Mouse (Mus musculus): ENCODE measurements around the gene Hs2st1.

Gene Hs2st1

DNA sequence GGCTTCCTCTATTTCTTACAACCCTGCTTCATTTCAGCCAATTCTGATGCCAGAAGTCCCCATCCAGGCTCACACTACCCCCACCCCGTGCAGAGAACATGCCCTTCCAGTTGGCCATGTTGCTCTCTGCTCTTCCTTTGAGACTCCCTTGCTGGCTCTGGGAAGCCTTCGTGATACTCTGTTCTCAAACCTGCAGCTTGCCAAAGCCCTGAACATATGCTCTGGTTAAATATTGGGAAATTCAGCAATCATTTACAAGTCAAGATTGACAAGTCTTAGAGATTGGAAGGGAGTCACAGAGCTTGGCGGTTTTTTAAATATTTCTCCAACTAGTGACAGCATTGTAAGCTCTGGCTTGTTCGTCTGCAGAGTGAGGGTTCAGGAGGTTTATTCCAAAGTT, 183.5 kb downstream of the Hs2st1 start:
- DNase-seq (ENCODE audit: low spot score): no peak

GRCm38 (mm10) chr3:144384648-144385047, 185.3 kb downstream of the Hs2st1 start:
- no peak for DNase-seq (ENCODE audit: low spot score)

DNA sequence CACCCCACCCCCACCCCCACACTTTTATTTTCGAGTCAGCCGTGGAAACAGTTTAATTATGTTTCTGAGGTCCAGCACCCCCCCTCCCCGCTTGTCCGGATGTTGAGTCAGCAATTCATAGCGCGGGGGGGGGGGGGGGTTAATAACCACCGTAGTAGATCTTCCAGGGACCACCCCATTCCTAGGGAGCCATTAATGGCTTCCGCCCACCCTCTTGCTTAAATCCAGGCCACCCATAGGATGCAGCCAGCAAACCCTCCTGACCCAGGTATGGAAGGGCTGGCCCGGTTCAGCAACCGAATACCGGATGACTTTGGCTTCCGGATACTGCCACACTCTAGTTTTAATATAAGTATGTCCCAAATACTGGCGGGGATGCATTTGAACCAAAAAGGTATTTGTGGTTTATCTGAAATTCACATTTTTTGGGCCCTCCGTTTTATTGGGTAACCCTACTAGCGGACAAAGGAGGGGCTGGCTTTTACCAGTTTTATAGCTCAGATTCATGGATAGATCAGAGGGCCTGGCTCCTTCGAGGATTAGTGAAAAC, 188.5 kb downstream of the Hs2st1 start:
- no peak for DNase-seq (ENCODE audit: low spot score)

GRCm38 (mm10) chr3:144380921-144381320, 189.1 kb downstream of the Hs2st1 start:
- DNase-seq (ENCODE audit: low spot score): peak; percentile 83

DNA sequence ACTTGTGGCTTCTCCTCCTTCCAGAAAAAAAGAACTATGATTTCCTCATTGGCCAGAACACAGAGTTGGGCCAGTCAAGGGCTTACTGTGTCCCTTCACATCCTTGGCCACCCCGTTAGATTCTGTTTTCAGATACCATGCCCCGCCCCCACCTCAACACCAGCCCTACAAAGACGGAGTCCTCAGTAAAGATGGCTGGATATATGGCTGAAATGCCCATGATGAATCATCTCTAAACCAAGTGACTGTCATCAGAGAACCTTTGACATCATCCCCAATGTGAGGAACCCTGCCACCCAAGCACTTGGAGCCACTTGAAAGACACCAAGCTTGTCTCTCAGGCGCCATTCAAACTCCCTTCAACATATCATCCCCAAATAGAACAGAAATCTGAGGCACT, 190.2 kb downstream of the Hs2st1 start:
- no peak for DNase-seq (ENCODE audit: low spot score)

Measured in ovary, postnatal 36 days (tissue).